ENCODE assay signal across 15 mouse cellular contexts in genomic region chr6:97321156-97321555, GRCm38 (mm10).
DNase-seq lines count a peak whose midpoint lies in the region; ATAC-seq and TF ChIP-seq lines count a peak whose summit lies in the region.
"Had no signal": no experiment of that assay in that cellular context is flagged by ENCODE, and none has a peak within 500 bp of the region (broad histone marks: within the 10 kb centered on the region; RNA-seq: fewer than 3 reads in every experiment).

No protein-coding gene starts in this region.

- intact Hi-C loops in heart, postnatal 14 days (cut with DNase I), result no loop called here

- TF ChIP-seq EP300 in stomach, postnatal 0 days (optimal IDR thresholded peaks at IDR 0.05), result no peak

- H3K4me2 ChIP-seq in heart, embryonic 12.5 days, result no peak overlapping the region
- H3K4me2 ChIP-seq in lung, embryonic 15.5 days, result no peak overlapping the region
- no peak overlapping the region for H3K4me2 ChIP-seq in stomach, postnatal 0 days (replicated peaks; ENCODE audit: low read depth)
- H3K4me2 ChIP-seq in forebrain, embryonic 13.5 days, result no peak overlapping the region
- H3K4me2 ChIP-seq: embryonic facial prominence, embryonic 15.5 days; midbrain, embryonic 11.5 days; neural tube, embryonic 12.5 days had no signal

- TF ChIP-seq CTCF in lung, adult 2 months (IDR thresholded peaks at IDR 0.05; ENCODE audit: insufficient read depth, low read length), result no peak
- no peak for TF ChIP-seq CTCF in stomach, postnatal 0 days (IDR thresholded peaks at IDR 0.05; ENCODE audit: low read depth)

- H3K36me3 ChIP-seq in heart, embryonic 12.5 days, result peaks cover 32% of the 10 kb centered on the region
- H3K36me3 ChIP-seq in lung, embryonic 15.5 days, result 0 out of 2 replicates have a peak, but pooled peaks cover 3% of the 10 kb centered on the region
- H3K36me3 ChIP-seq in stomach, postnatal 0 days (ENCODE audit: control insufficient read depth, insufficient read depth, low read length), result no peaks in the 10 kb centered on the region
- peaks cover 47% of the 10 kb centered on the region for H3K36me3 ChIP-seq in forebrain, embryonic 13.5 days (ENCODE audit: poor library complexity, severe bottlenecking)
- H3K36me3 ChIP-seq: embryonic facial prominence, embryonic 15.5 days had no signal

- 31% methylated on average over 11 of the region's 11 CpGs for WGBS in heart, embryonic 12.5 days
- 44% methylated on average over 11 of the region's 11 CpGs for WGBS in lung, embryonic 15.5 days
- WGBS in lung, adult 2 months, result 39% methylated on average over 11 of the region's 11 CpGs
- WGBS in stomach, postnatal 0 days, result 70% methylated on average over 11 of the region's 11 CpGs
- 80% methylated on average over 11 of the region's 11 CpGs for WGBS in forebrain, embryonic 13.5 days

- H3K4me1 ChIP-seq in heart, embryonic 12.5 days (replicated peaks), result peaks cover 25% of the 10 kb centered on the region
- H3K4me1 ChIP-seq in lung, embryonic 15.5 days, result peaks cover 17% of the 10 kb centered on the region
- peaks cover 5% of the 10 kb centered on the region; the same call in 1 of the 2 replicates for H3K4me1 ChIP-seq in lung, adult 2 months (ENCODE audit: control insufficient read depth, insufficient read depth, low read length)
- no peaks in the 10 kb centered on the region for H3K4me1 ChIP-seq in stomach, postnatal 0 days (replicated peaks; ENCODE audit: control insufficient read depth, insufficient read depth)
- no peaks in the 10 kb centered on the region for H3K4me1 ChIP-seq in forebrain, embryonic 13.5 days
- H3K4me1 ChIP-seq: neural tube, embryonic 12.5 days had no signal

- TF ChIP-seq POLR2A in lung, adult 2 months (IDR thresholded peaks at IDR 0.05; ENCODE audit: borderline replicate concordance, extremely low read depth, low read depth, low read length), result no peak

- peak overlapping the region; percentile 47; the same call in 1 of the 2 replicates for H3K27ac ChIP-seq in heart, embryonic 12.5 days (ENCODE audit: poor library complexity, severe bottlenecking)
- peak overlapping the region; percentile 4; the same call in 1 of the 2 replicates for H3K27ac ChIP-seq in lung, embryonic 15.5 days
- no peak overlapping the region for H3K27ac ChIP-seq in stomach, postnatal 0 days (replicated peaks)
- no peak overlapping the region for H3K27ac ChIP-seq in forebrain, embryonic 13.5 days
- H3K27ac ChIP-seq: embryonic facial prominence, embryonic 15.5 days; neural tube, embryonic 12.5 days had no signal

- DNase-seq in heart, postnatal 14 days, result no peak
- DNase-seq in lung, adult 2 months, result no peak
- no peak for DNase-seq in stomach, postnatal 0 days (ENCODE audit: low spot score)
- DNase-seq in urinary bladder, postnatal 25 days (ENCODE audit: low spot score), result no peak
- DNase-seq: cerebellum, adult 9-10 months; forebrain, postnatal 0 days; gastrocnemius, postnatal 25 days; kidney, adult 9 months had no signal

- H3K4me3 ChIP-seq in heart, embryonic 12.5 days, result no peak overlapping the region
- no peak overlapping the region for H3K4me3 ChIP-seq in lung, embryonic 15.5 days
- H3K4me3 ChIP-seq in lung, adult 2 months (replicated peaks; ENCODE audit: extremely low read depth, low read depth, low read length), result no peak overlapping the region
- no peak overlapping the region for H3K4me3 ChIP-seq in stomach, postnatal 0 days (ENCODE audit: low read depth, low read length)
- no peak overlapping the region for H3K4me3 ChIP-seq in forebrain, embryonic 13.5 days
- H3K4me3 ChIP-seq: embryonic facial prominence, embryonic 15.5 days; neural tube, embryonic 12.5 days had no signal

- ATAC-seq in heart, embryonic 12.5 days (ENCODE audit: insufficient number of reproducible peaks, low FRiP score), result 0 out of 2 replicates have a peak, but pooled peaks have one; percentile 56
- 0 out of 2 replicates have a peak, but pooled peaks have one; percentile 27 for ATAC-seq in lung, embryonic 15.5 days (ENCODE audit: borderline replicate concordance, extremely low read depth, low FRiP score, low TSS enrichment)
- ATAC-seq in granulocyte monocyte progenitor cell, adult 5-6 weeks (replicated peaks; ENCODE audit: poor library complexity, severe bottlenecking), result peak; percentile 75
- ATAC-seq in stomach, postnatal 0 days (ENCODE audit: low FRiP score, low TSS enrichment), result no peak
- ATAC-seq in forebrain, embryonic 13.5 days, result no peak
- ATAC-seq: forebrain, postnatal 0 days had no signal

- no peaks in the 10 kb centered on the region for H3K9me3 ChIP-seq in heart, embryonic 12.5 days (replicated peaks)
- H3K9me3 ChIP-seq in lung, embryonic 15.5 days, result no peaks in the 10 kb centered on the region
- H3K9me3 ChIP-seq in stomach, postnatal 0 days (ENCODE audit: control insufficient read depth, low read length), result no peaks in the 10 kb centered on the region
- H3K9me3 ChIP-seq in forebrain, embryonic 13.5 days (replicated peaks), result no peaks in the 10 kb centered on the region
- H3K9me3 ChIP-seq: embryonic facial prominence, embryonic 15.5 days; neural tube, embryonic 12.5 days had no signal

- H3K27me3 ChIP-seq in heart, embryonic 12.5 days (replicated peaks), result no peaks in the 10 kb centered on the region
- H3K27me3 ChIP-seq in lung, embryonic 15.5 days, result no peaks in the 10 kb centered on the region
- H3K27me3 ChIP-seq in stomach, postnatal 0 days (ENCODE audit: control insufficient read depth, insufficient read depth, low read length), result no peaks in the 10 kb centered on the region
- no peaks in the 10 kb centered on the region for H3K27me3 ChIP-seq in forebrain, embryonic 13.5 days
- H3K27me3 ChIP-seq: embryonic facial prominence, embryonic 15.5 days; neural tube, embryonic 12.5 days had no signal

- H3K9ac ChIP-seq in heart, embryonic 12.5 days, result 0 out of 2 replicates have a peak overlapping the region, but pooled peaks have one; percentile 23
- H3K9ac ChIP-seq in lung, embryonic 15.5 days, result no peak overlapping the region
- peak overlapping the region; percentile 8; the same call in 1 of the 2 replicates for H3K9ac ChIP-seq in stomach, postnatal 0 days (ENCODE audit: low read length)
- H3K9ac ChIP-seq in forebrain, embryonic 13.5 days, result no peak overlapping the region
- H3K9ac ChIP-seq: embryonic facial prominence, embryonic 15.5 days; forebrain, postnatal 0 days; neural tube, embryonic 12.5 days had no signal

Comparison
In these comparisons a context has a peak if more than half of its experiments do, and no peak if none do; other contexts are left out.
1. ATAC-seq: peak in heart, embryonic 12.5 days (single experiment), lung, embryonic 15.5 days (single experiment) and granulocyte monocyte progenitor cell, adult 5-6 weeks (single experiment); none in stomach, postnatal 0 days (single experiment) and forebrain, embryonic 13.5 days (single experiment).
2. H3K27ac ChIP-seq: peak in heart, embryonic 12.5 days (single experiment) and lung, embryonic 15.5 days (single experiment); none in stomach, postnatal 0 days (single experiment) and forebrain, embryonic 13.5 days (single experiment).
3. H3K9ac ChIP-seq: peak in heart, embryonic 12.5 days (single experiment) and stomach, postnatal 0 days (single experiment); none in lung, embryonic 15.5 days (single experiment) and forebrain, embryonic 13.5 days (single experiment).